Comparison of ENCODE assay signal across 8 mouse cellular contexts in the genomic region with DNA sequence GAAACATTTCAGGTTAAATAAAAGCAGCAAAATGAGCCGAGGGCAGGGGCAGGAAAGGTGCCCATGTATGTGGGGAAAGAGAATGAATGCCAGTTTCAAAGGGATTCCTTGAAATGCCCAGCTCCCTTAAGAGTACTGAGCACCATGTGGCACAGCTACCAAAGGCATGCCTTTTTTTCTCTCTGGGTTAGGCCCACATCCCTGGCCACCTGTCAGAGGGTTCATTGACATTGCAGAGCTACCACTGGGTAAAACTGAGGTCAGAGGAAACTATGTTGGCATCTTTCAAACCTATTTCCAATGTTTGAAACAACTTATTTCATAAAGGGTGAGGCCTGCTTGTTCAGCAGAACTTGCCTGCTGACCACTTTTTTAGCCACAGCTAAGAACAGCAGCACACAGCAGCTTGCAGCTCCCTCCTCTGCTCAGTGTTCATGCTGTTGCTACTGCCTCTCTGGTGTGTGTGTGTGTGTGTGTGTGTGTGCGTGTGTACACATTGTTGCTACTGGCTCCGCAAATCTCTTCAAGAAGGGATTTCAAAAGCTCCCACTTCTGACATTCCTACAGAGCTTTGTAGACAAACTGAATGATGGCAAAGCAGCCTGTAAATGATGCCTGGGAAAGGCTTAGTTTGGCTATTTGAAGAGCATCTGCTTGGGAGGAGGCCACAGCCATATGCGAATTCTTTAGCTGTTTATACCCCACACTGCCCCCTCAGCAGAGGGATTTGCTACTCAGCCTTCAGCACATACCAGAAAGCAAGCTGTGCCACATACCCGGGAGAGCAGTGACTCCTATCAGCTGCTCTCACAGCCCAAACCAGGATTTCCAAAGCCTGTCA. TPM values are rescaled to one million over a fixed set of nuclear protein-coding genes. Genes with fewer than 3 reads are reported as not detected.
A peak's percentile ranks its signal among the peaks of the same experiment; 100 is the strongest.
DNase-seq lines count a peak whose midpoint lies in the region; ATAC-seq and TF ChIP-seq lines count a peak whose summit lies in the region.

No protein-coding gene starts in this region.

- no peak overlapping the region for H3K4me3 ChIP-seq in limb, embryonic 13.5 days
- H3K4me3 ChIP-seq in limb, embryonic 10.5 days = no peak overlapping the region
- H3K4me3 ChIP-seq in forebrain, postnatal 0 days (ENCODE audit: low read depth, low read length) = no peak overlapping the region
- H3K4me3 ChIP-seq in liver, embryonic 12.5 days = peak overlapping the region; percentile 14; the same call in 1 of the 2 replicates

- H3K4me1 ChIP-seq in limb, embryonic 13.5 days = peaks cover 10% of the 10 kb centered on the region
- H3K4me1 ChIP-seq in limb, embryonic 10.5 days = no peaks in the 10 kb centered on the region
- H3K4me1 ChIP-seq in forebrain, postnatal 0 days (ENCODE audit: insufficient read depth) = peaks cover 7% of the 10 kb centered on the region; the same call in 1 of the 2 replicates
- peaks cover 98% of the 10 kb centered on the region for H3K4me1 ChIP-seq in liver, embryonic 12.5 days

- H3K36me3 ChIP-seq in limb, embryonic 13.5 days = peaks cover 60% of the 10 kb centered on the region
- peaks cover 68% of the 10 kb centered on the region for H3K36me3 ChIP-seq in limb, embryonic 10.5 days
- no peaks in the 10 kb centered on the region for H3K36me3 ChIP-seq in forebrain, postnatal 0 days (ENCODE audit: insufficient read depth)
- peaks cover 42% of the 10 kb centered on the region for H3K36me3 ChIP-seq in liver, embryonic 12.5 days

- no peak; the same call in 1 of the 2 replicates for TF ChIP-seq CTCF in forebrain, postnatal 0 days (IDR thresholded peaks at IDR 0.05; ENCODE audit: low read depth)

- H3K27ac ChIP-seq in limb, embryonic 13.5 days = peak overlapping the region; percentile 28; the same call in 1 of the 2 replicates
- no peak overlapping the region; the same call in 1 of the 2 replicates for H3K27ac ChIP-seq in limb, embryonic 10.5 days
- peak overlapping the region; percentile 59; the same call in 1 of the 2 replicates for H3K27ac ChIP-seq in forebrain, postnatal 0 days (ENCODE audit: low read depth, low read length)
- peak overlapping the region; percentile 96 for H3K27ac ChIP-seq in liver, embryonic 12.5 days

- no peak overlapping the region for H3K9ac ChIP-seq in limb, embryonic 13.5 days
- no peak overlapping the region for H3K9ac ChIP-seq in forebrain, postnatal 0 days
- peak overlapping the region; percentile 66 for H3K9ac ChIP-seq in liver, embryonic 12.5 days

- WGBS in limb, embryonic 13.5 days = 64% methylated on average over 5 of the region's 5 CpGs
- 67% methylated on average over 5 of the region's 5 CpGs for WGBS in limb, embryonic 10.5 days
- WGBS in forebrain, postnatal 0 days = 41% methylated on average over 5 of the region's 5 CpGs
- 49% methylated on average over 5 of the region's 5 CpGs for WGBS in liver, embryonic 12.5 days (ENCODE audit: insufficient replicate concordance)

- ATAC-seq in limb, embryonic 13.5 days (ENCODE audit: low FRiP score, low read depth) = peak; percentile 76
- ATAC-seq in forebrain, postnatal 0 days = peak; percentile 84
- no peak for ATAC-seq in liver, embryonic 12.5 days

- no peaks in the 10 kb centered on the region for H3K27me3 ChIP-seq in limb, embryonic 13.5 days
- no peaks in the 10 kb centered on the region for H3K27me3 ChIP-seq in limb, embryonic 10.5 days (ENCODE audit: low read depth, poor library complexity, severe bottlenecking)
- no peaks in the 10 kb centered on the region for H3K27me3 ChIP-seq in forebrain, postnatal 0 days (ENCODE audit: insufficient read depth, low read length)
- H3K27me3 ChIP-seq in liver, embryonic 12.5 days (replicated peaks) = no peaks in the 10 kb centered on the region

- DNase-seq in limb, embryonic 10.5 days (ENCODE audit: low spot score) = no peak
- DNase-seq in forebrain, postnatal 0 days = peak; percentile 40
- DNase-seq in right cerebral cortex, postnatal 25 days = peak; percentile 43
- DNase-seq in ovary, postnatal 36 days (ENCODE audit: low spot score) = no peak
- DNase-seq in cerebellum, adult 11 months = no peak
- DNase-seq in T-cell, adult 2 months (ENCODE audit: low spot score) = no peak

- no peaks in the 10 kb centered on the region for H3K9me3 ChIP-seq in limb, embryonic 13.5 days
- H3K9me3 ChIP-seq in limb, embryonic 10.5 days (replicated peaks) = no peaks in the 10 kb centered on the region
- no peaks in the 10 kb centered on the region for H3K9me3 ChIP-seq in forebrain, postnatal 0 days (ENCODE audit: low read length)
- H3K9me3 ChIP-seq in liver, embryonic 12.5 days (replicated peaks) = no peaks in the 10 kb centered on the region

- H3K4me2 ChIP-seq in limb, embryonic 13.5 days (replicated peaks) = no peak overlapping the region
- no peak overlapping the region for H3K4me2 ChIP-seq in forebrain, postnatal 0 days (ENCODE audit: low read depth)
- H3K4me2 ChIP-seq in liver, embryonic 12.5 days = peak overlapping the region; percentile 64

RNA-seq across cellular contexts. Expression of a gene that starts 59.4 kb away (rescaled TPM):
- 45.7 and 49.4 TPM in 2 replicates for polyA plus RNA-seq in limb, embryonic 13.5 days (2015; fragmentation: Nextera tagmentation; extraction: Ambion mirVana)
- polyA plus RNA-seq in limb, embryonic 10.5 days (2016; fragmentation: Nextera tagmentation; extraction: Ambion mirVana) = 48.1 and 51.5 TPM in 2 replicates
- total RNA-seq in forebrain, postnatal 0 days (2014; rRNA removed) = 35.2 and 41.0 TPM in 2 replicates
- polyA plus RNA-seq in forebrain, postnatal 0 days (2015; fragmentation: Nextera tagmentation; extraction: Ambion mirVana) = 25.9 and 29.3 TPM in 2 replicates
- polyA plus RNA-seq in liver, embryonic 12.5 days (2016; fragmentation: Nextera tagmentation; extraction: Ambion mirVana) = 28.5 and 30.1 TPM in 2 replicates

Comparison
In these comparisons a context has a peak if more than half of its experiments do, and no peak if none do; other contexts are left out.
1. DNase-seq: peak in forebrain, postnatal 0 days (single experiment) and right cerebral cortex, postnatal 25 days (single experiment); none in limb, embryonic 10.5 days (single experiment), ovary, postnatal 36 days (single experiment), cerebellum, adult 11 months (single experiment) and T-cell, adult 2 months (single experiment).